Mouse (Mus musculus): Measurements from ENCODE around the gene Tlr3.

Gene Tlr3

GRCm38 (mm10) chr8:45410882-45411281, at the start of gene Tlr3:
Tlr3 (minus strand) TSS chr8:45411080.
- no peak for DNase-seq (ENCODE audit: low read depth, low spot score)

GRCm38 (mm10) chr8:45457874-45458273, 47.0 kb upstream of the Tlr3 start:
- DNase-seq (ENCODE audit: low read depth, low spot score) = no peak

- DNase-seq (ENCODE audit: low read depth, low spot score) = peak; percentile 2
Observed at GRCm38 (mm10) chr8:45454426-45454825, 43.5 kb upstream of the Tlr3 start.

- no peak for DNase-seq (ENCODE audit: low read depth, low spot score)
Observed at GRCm38 (mm10) chr8:45452115-45452514, 41.2 kb upstream of the Tlr3 start.

- DNase-seq (ENCODE audit: low read depth, low spot score) = no peak
Observed at GRCm38 (mm10) chr8:45448842-45449241, 38.0 kb upstream of the Tlr3 start.

- DNase-seq (ENCODE audit: low read depth, low spot score) = no peak
Observed at GRCm38 (mm10) chr8:45448257-45448656, 37.4 kb upstream of the Tlr3 start.

- no peak for DNase-seq (ENCODE audit: low read depth, low spot score)
Observed at GRCm38 (mm10) chr8:45438899-45439535, 28.1 kb upstream of the Tlr3 start.

GRCm38 (mm10) chr8:45420151-45420550, 9.3 kb upstream of the Tlr3 start:
- no peak for DNase-seq (ENCODE audit: low read depth, low spot score)

- no peak for DNase-seq (ENCODE audit: low read depth, low spot score)
Observed at GRCm38 (mm10) chr8:45414965-45415364, 4.1 kb upstream of the Tlr3 start.

GRCm38 (mm10) chr8:45410146-45410880, 567 bp downstream of the Tlr3 start:
- DNase-seq (ENCODE audit: low read depth, low spot score) = peak; percentile 29

GRCm38 (mm10) chr8:45409702-45410101, 1.2 kb downstream of the Tlr3 start:
- DNase-seq (ENCODE audit: low read depth, low spot score) = peak; percentile 3

- no peak for DNase-seq (ENCODE audit: low read depth, low spot score)
Observed at GRCm38 (mm10) chr8:45383250-45383649, 27.6 kb downstream of the Tlr3 start.

- DNase-seq (ENCODE audit: low read depth, low spot score) = no peak
Observed at GRCm38 (mm10) chr8:45381963-45382347, 28.9 kb downstream of the Tlr3 start, which contains the start of gene Fam149a. Fam149a (minus strand) TSS chr8:45382291.

GRCm38 (mm10) chr8:45381075-45381962, 29.6 kb downstream of the Tlr3 start:
- no peak for DNase-seq (ENCODE audit: low read depth, low spot score)

- DNase-seq (ENCODE audit: low read depth, low spot score) = no peak
Observed at GRCm38 (mm10) chr8:45380598-45380997, 30.3 kb downstream of the Tlr3 start.

GRCm38 (mm10) chr8:45374071-45374470, 36.8 kb downstream of the Tlr3 start:
- DNase-seq (ENCODE audit: low read depth, low spot score) = no peak

GRCm38 (mm10) chr8:45367154-45367553, 43.7 kb downstream of the Tlr3 start:
- no peak for DNase-seq (ENCODE audit: low read depth, low spot score)

GRCm38 (mm10) chr8:45363220-45363619, 47.7 kb downstream of the Tlr3 start:
- DNase-seq (ENCODE audit: low read depth, low spot score) = no peak

GRCm38 (mm10) chr8:45362323-45362722, 48.6 kb downstream of the Tlr3 start:
- peak; percentile 5 for DNase-seq (ENCODE audit: low read depth, low spot score)

GRCm38 (mm10) chr8:45359091-45359605, 51.7 kb downstream of the Tlr3 start:
- no peak for DNase-seq (ENCODE audit: low read depth, low spot score)

GRCm38 (mm10) chr8:45358132-45358918, 52.6 kb downstream of the Tlr3 start:
- no peak for DNase-seq (ENCODE audit: low read depth, low spot score)

Data from CD4-positive, CD25-positive, alpha-beta regulatory T cell, adult 2 months (primary cell).